Mouse (Mus musculus): Measurements from ENCODE around the gene Snd1.

Gene Snd1

GRCm38 (mm10) chr6:28803678-28804279 lies 328.8 kb downstream of the Snd1 start:
- no peak for DNase-seq (ENCODE audit: low spot score)

- DNase-seq (ENCODE audit: low spot score), result no peak
These were observed 329.8 kb downstream of the Snd1 start for GRCm38 (mm10) chr6:28804751-28805150.

GRCm38 (mm10) chr6:28813057-28813456 lies 338.1 kb downstream of the Snd1 start:
- no peak for DNase-seq (ENCODE audit: low spot score)

GRCm38 (mm10) chr6:28814895-28815294 lies 340.0 kb downstream of the Snd1 start:
- no peak for DNase-seq (ENCODE audit: low spot score)

- no peak for DNase-seq (ENCODE audit: low spot score)
These were observed 342.1 kb downstream of the Snd1 start for GRCm38 (mm10) chr6:28817039-28817438.

- DNase-seq (ENCODE audit: low spot score), result no peak
These were observed 344.8 kb downstream of the Snd1 start for GRCm38 (mm10) chr6:28819509-28820358.

- DNase-seq (ENCODE audit: low spot score), result no peak
These were observed 347.4 kb downstream of the Snd1 start for GRCm38 (mm10) chr6:28822296-28822695.

- DNase-seq (ENCODE audit: low spot score), result no peak
These were observed 348.4 kb downstream of the Snd1 start for GRCm38 (mm10) chr6:28823375-28823774.

GRCm38 (mm10) chr6:28823802-28824201 lies 348.9 kb downstream of the Snd1 start:
- DNase-seq (ENCODE audit: low spot score), result no peak

- no peak for DNase-seq (ENCODE audit: low spot score)
These were observed 351.0 kb downstream of the Snd1 start for GRCm38 (mm10) chr6:28825894-28826293.

GRCm38 (mm10) chr6:28826689-28827389 lies 351.9 kb downstream of the Snd1 start:
- no peak for DNase-seq (ENCODE audit: low spot score)

- DNase-seq (ENCODE audit: low spot score), result no peak
These were observed 352.6 kb downstream of the Snd1 start for GRCm38 (mm10) chr6:28827565-28827964.

GRCm38 (mm10) chr6:28828593-28828992 lies 353.7 kb downstream of the Snd1 start:
- no peak for DNase-seq (ENCODE audit: low spot score)

- DNase-seq (ENCODE audit: low spot score), result no peak
These were observed 355.4 kb downstream of the Snd1 start for GRCm38 (mm10) chr6:28830306-28830705.

- DNase-seq (ENCODE audit: low spot score), result no peak
These were observed 356.3 kb downstream of the Snd1 start, which contains the start of gene Lrrc4 for GRCm38 (mm10) chr6:28831011-28831853. Gene Lrrc4 (minus strand): TSS chr6:28831747.

- no peak for DNase-seq (ENCODE audit: low spot score)
These were observed 357.2 kb downstream of the Snd1 start for GRCm38 (mm10) chr6:28831854-28832750.

- no peak for DNase-seq (ENCODE audit: low spot score)
These were observed 357.9 kb downstream of the Snd1 start for GRCm38 (mm10) chr6:28832751-28833291.

- DNase-seq (ENCODE audit: low spot score), result no peak
These were observed 358.5 kb downstream of the Snd1 start for GRCm38 (mm10) chr6:28833380-28833822.

- DNase-seq (ENCODE audit: low spot score), result no peak
These were observed 359.1 kb downstream of the Snd1 start for GRCm38 (mm10) chr6:28834046-28834445.

GRCm38 (mm10) chr6:28836600-28836999 lies 361.7 kb downstream of the Snd1 start:
- DNase-seq (ENCODE audit: low spot score), result no peak
